ENCODE assay signal across 8 mouse cellular contexts in the genomic region with DNA sequence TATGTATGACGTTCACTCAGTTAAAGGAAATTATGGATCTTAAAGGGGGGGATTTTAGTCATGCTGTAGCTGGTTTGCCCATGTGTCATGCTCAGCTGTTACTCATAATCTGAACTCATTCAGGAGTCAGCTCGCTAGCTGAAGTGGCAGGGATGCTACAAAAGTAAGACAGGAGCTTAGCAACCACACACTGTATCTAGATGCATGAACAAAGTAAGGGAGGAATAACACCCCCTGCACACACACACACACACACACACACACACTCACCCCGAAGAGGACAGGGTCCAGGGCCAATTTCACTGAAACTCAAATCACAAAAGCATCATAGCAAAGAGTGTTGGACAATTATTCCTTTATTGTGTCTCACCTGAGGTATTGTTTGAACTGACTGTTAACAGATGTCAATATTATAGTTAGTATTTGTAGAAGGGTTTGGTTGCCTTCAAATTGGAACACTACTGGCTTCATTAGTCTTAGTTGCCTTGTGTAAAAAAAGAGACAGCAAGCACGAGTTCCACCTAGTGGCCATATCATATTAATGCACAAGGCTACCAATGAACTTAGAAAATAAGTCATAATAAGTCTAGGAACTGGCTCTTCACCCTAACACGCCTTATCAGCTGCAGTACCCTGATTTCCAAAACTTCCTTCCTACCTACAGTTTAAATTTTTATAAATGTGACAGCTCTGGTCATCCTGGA. TPM values are rescaled to one million over a fixed set of nuclear protein-coding genes. Genes with fewer than 3 reads are reported as not detected.
DNase-seq lines count a peak whose midpoint lies in the region; ATAC-seq and TF ChIP-seq lines count a peak whose summit lies in the region.

No protein-coding gene starts in this region.

- WGBS in liver, postnatal 0 days (ENCODE audit: insufficient replicate concordance), result 59% methylated on average over 5 of the region's 5 CpGs
- 60% methylated on average over 5 of the region's 5 CpGs for WGBS in liver, embryonic 11.5 days
- 62% methylated on average over 5 of the region's 5 CpGs for WGBS in stomach, postnatal 0 days

- no peak overlapping the region for H3K4me3 ChIP-seq in liver, postnatal 0 days (ENCODE audit: low read depth, low read length)
- H3K4me3 ChIP-seq in liver, embryonic 11.5 days (ENCODE audit: low read depth, low read length), result no peak overlapping the region
- no peak overlapping the region for H3K4me3 ChIP-seq in stomach, postnatal 0 days (ENCODE audit: low read depth, low read length)

- no peaks in the 10 kb centered on the region for H3K9me3 ChIP-seq in liver, postnatal 0 days (ENCODE audit: low read length)
- H3K9me3 ChIP-seq in liver, embryonic 11.5 days (ENCODE audit: control insufficient read depth, low read length), result no peaks in the 10 kb centered on the region
- no peaks in the 10 kb centered on the region for H3K9me3 ChIP-seq in stomach, postnatal 0 days (ENCODE audit: control insufficient read depth, low read length)

- TF ChIP-seq EP300 in liver, postnatal 0 days (IDR thresholded peaks at IDR 0.05; ENCODE audit: low read depth), result no peak
- no peak for TF ChIP-seq EP300 in stomach, postnatal 0 days (optimal IDR thresholded peaks at IDR 0.05)

- no peak for ATAC-seq in liver, postnatal 0 days
- no peak; the same call in 1 of the 2 replicates for ATAC-seq in liver, embryonic 11.5 days (replicated peaks; ENCODE audit: low FRiP score)
- ATAC-seq in stomach, postnatal 0 days (ENCODE audit: low FRiP score, low TSS enrichment), result peak; percentile 49; the same call in 1 of the 2 replicates

- H3K4me2 ChIP-seq in liver, postnatal 0 days (ENCODE audit: low read depth, low read length), result no peak overlapping the region
- H3K4me2 ChIP-seq in liver, embryonic 11.5 days, result no peak overlapping the region
- no peak overlapping the region for H3K4me2 ChIP-seq in stomach, postnatal 0 days (replicated peaks; ENCODE audit: low read depth)

- DNase-seq in cerebellum, adult 11 months, result peak; percentile 5
- no peak for DNase-seq in cerebellum, adult 11-12 months
- no peak for DNase-seq in liver, postnatal 0 days
- DNase-seq in liver, embryonic 11.5 days (ENCODE audit: low spot score), result no peak
- DNase-seq in cerebellum, postnatal 14 days, result peak; percentile 31 to 42
- DNase-seq in induced T-regulatory cell, adult 2 months (ENCODE audit: low read depth), result peak; percentile 43
- no peak for DNase-seq in stomach, postnatal 0 days (ENCODE audit: low spot score)
- DNase-seq in gastrocnemius, postnatal 36 days, result no peak

- H3K27ac ChIP-seq in liver, postnatal 0 days (ENCODE audit: low read depth), result no peak overlapping the region
- no peak overlapping the region for H3K27ac ChIP-seq in liver, embryonic 11.5 days (ENCODE audit: low read depth, low read length)
- no peak overlapping the region for H3K27ac ChIP-seq in stomach, postnatal 0 days (replicated peaks)

- TF ChIP-seq CTCF in liver, postnatal 0 days (IDR thresholded peaks at IDR 0.05; ENCODE audit: low read depth), result peak; percentile 73
- TF ChIP-seq CTCF in stomach, postnatal 0 days (IDR thresholded peaks at IDR 0.05; ENCODE audit: low read depth), result peak; percentile 81

- no peaks in the 10 kb centered on the region for H3K4me1 ChIP-seq in liver, postnatal 0 days (ENCODE audit: insufficient read depth)
- no peaks in the 10 kb centered on the region for H3K4me1 ChIP-seq in liver, embryonic 11.5 days (replicated peaks; ENCODE audit: control insufficient read depth, insufficient read depth, low read length)
- H3K4me1 ChIP-seq in stomach, postnatal 0 days (replicated peaks; ENCODE audit: control insufficient read depth, insufficient read depth), result no peaks in the 10 kb centered on the region

- H3K36me3 ChIP-seq in liver, postnatal 0 days (replicated peaks; ENCODE audit: insufficient read depth, low read length), result no peaks in the 10 kb centered on the region
- no peaks in the 10 kb centered on the region for H3K36me3 ChIP-seq in liver, embryonic 11.5 days (ENCODE audit: control insufficient read depth, insufficient read depth, low read length)
- H3K36me3 ChIP-seq in stomach, postnatal 0 days (ENCODE audit: control insufficient read depth, insufficient read depth, low read length), result no peaks in the 10 kb centered on the region

- no peaks in the 10 kb centered on the region for H3K27me3 ChIP-seq in liver, postnatal 0 days (ENCODE audit: insufficient read depth, low read length)
- H3K27me3 ChIP-seq in liver, embryonic 11.5 days (replicated peaks; ENCODE audit: control insufficient read depth, insufficient read depth, low read length), result no peaks in the 10 kb centered on the region
- no peaks in the 10 kb centered on the region for H3K27me3 ChIP-seq in stomach, postnatal 0 days (ENCODE audit: control insufficient read depth, insufficient read depth, low read length)

- intact Hi-C loops in gastrocnemius, postnatal 36 days (cut with DNase I), result no loop called here

- H3K9ac ChIP-seq in liver, postnatal 0 days (replicated peaks), result no peak overlapping the region
- H3K9ac ChIP-seq in liver, embryonic 11.5 days (ENCODE audit: low read depth, low read length), result no peak overlapping the region
- no peak overlapping the region for H3K9ac ChIP-seq in stomach, postnatal 0 days (ENCODE audit: low read length)

RNA-seq across cellular contexts. Expression of a gene that starts 32.5 kb away (rescaled TPM):
- polyA plus RNA-seq in liver, postnatal 0 days (2015; fragmentation: Nextera tagmentation; extraction: Ambion mirVana), result 95.6 and 102 TPM in 2 replicates
- 501 and 546 TPM in 2 replicates for polyA plus RNA-seq in liver, embryonic 11.5 days (2014; fragmentation: Nextera tagmentation; extraction: Ambion mirVana)
- 132 and 133 TPM in 2 replicates for polyA plus RNA-seq in stomach, postnatal 0 days (2015; fragmentation: Nextera tagmentation; extraction: Ambion mirVana)
- total RNA-seq in gastrocnemius, postnatal 36 days (2021), result 1 to 10 TPM; 1.4 to 1.6 TPM

Comparison
In these comparisons a context has a peak if more than half of its experiments do, and no peak if none do; other contexts are left out.
1. DNase-seq: peak in cerebellum, adult 11 months (single experiment), cerebellum, postnatal 14 days (2 of 2) and induced T-regulatory cell, adult 2 months (single experiment); none in cerebellum, adult 11-12 months (single experiment), liver, postnatal 0 days (single experiment), liver, embryonic 11.5 days (single experiment), stomach, postnatal 0 days (single experiment) and gastrocnemius, postnatal 36 days (0 of 2).